Mouse (Mus musculus) embryo, embryonic 11 days (tissue): ENCODE data around the gene Dusp14.

Experiments used
- DNase-seq: peaks from one replicate; pipeline ENCODE4 v3.0.0-alpha.2; 2015

The Dusp14 gene

DNA sequence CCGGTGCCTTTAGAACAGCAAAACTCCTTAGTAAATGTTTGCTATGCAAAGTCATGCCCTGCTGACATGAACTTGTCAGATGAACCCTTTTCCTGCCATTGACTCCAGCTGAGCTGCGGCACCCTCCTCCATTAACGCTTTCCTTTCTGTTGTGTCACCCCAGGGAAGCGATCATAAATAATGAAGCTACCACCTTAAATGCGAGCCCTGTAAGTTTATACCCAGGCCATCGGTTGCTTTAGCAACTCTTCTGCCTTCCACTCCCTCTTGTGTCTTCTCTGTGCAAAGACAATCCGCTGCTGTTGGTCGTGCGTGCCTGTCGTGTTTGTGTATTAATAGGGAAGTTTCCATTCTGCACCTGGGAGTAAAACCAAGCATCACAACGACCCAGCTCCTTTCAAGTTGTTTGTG lies 3.0 kb downstream of the Dusp14 start:
- DNase-seq: peak; percentile 43

DNA sequence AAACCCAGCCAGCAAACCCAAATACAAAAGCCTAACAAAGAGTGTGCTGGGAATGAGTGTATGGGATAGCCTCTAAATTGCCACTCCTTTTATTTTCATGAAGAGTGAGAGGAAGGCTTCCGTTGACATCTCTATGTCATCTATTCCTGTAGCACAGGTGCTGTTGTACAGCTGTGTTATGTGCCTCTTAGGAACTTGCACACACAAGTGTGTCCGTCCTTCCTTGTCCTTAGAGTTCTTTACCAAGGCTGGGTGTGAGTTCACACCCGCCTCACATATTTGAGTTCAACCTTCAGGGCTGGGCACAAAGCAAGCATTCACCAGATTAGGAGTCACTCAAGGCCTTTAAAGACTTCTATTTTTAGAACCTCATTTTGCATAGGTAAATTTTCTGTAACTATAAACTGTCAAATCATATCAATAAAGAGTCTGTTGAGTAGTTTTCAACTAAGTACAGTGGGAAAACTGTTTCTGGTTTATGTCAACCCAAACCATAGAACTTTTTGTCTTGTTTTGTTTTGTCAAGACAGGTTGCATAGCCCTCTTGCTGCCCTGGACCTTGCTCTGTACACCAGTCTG lies 5.3 kb downstream of the Dusp14 start:
- no peak for DNase-seq

DNA sequence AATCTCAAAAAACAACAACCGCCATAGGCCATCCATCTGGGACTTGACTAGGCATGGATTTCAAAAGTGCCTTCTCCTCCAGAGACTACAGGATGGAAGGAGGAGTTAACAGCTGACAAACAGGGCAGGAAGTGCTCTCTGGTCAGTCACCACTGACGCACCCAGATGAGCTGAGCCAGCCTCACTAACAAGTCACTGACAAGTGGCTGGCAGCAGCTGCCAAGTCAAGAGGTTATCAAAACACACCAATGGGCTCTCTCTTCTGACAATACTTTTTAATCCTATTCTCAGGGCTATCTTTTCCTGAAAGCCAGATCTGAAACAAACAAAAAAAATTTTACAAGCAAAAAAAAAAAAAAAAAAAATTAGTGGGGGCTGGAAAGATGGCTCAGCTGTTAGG lies 6.3 kb downstream of the Dusp14 start:
- DNase-seq: peak; percentile 40

GRCm38 (mm10) chr11:84061881-84062280 lies 7.2 kb downstream of the Dusp14 start:
- DNase-seq: no peak

GRCm38 (mm10) chr11:84060635-84061034 lies 8.4 kb downstream of the Dusp14 start:
- DNase-seq: no peak

- no peak for DNase-seq
Observed at GRCm38 (mm10) chr11:84059784-84060183, 9.3 kb downstream of the Dusp14 start.

DNA sequence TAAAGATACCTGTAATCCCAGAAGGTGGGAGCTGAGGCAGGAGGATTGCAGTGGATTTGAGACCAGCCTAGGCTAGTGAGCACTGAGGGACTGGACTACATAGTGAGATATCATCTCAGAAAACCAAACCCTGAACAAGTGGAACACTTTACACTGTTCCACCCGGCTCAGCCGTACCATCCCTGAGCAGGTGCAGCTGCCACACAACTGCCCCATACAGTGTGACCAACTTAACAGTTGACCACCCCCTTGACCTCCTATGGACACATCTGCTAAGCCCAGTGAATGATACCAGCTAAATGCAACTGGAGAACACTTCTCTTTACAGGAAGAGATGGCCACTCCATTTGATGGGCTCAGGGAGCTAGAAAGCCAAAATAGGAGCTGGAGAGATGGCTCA lies 11.6 kb downstream of the Dusp14 start:
- DNase-seq: no peak

GRCm38 (mm10) chr11:84053524-84054163 lies 15.4 kb downstream of the Dusp14 start:
- no peak for DNase-seq

DNA sequence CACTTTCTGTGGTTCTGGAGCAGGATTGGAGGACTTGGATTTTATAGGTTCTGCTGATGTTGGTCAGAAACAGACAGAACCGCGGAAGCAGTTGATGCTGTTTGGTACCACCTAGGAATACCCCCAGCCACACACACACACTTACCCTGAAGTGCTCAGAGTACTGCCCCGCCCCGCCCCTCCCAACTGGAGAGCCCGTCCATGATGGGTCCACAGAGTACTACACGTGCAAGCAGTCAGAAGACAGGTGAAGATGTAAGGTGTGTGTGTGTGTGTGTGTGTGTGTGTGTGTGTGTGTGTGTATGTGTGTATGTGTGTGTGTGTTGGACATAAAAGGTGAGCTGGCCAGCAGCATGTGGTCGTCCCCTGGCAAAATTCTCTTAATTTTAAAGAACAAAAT lies 16.0 kb downstream of the Dusp14 start:
- no peak for DNase-seq

- DNase-seq: no peak
Observed at GRCm38 (mm10) chr11:84048411-84048810, 20.6 kb downstream of the Dusp14 start.

DNA sequence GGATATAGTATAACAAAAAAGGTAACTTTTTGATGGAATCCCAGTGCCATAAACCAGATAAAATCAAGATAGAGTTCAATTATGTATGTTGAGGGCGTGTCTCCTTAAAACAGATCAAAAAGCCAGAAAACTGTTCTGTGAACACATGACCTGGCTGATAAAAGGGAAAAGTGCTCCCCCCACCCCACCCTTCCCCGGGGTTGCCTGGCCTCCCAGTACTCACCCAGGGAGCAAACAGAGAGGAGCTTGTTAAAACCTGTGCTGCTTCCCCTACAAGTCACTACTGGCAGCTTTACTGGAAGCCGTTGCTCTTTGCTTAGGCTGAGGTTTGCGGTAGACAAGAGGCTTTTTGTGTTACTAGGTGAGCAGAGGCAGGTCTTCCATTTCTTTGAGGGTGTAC lies 21.8 kb downstream of the Dusp14 start:
- DNase-seq: no peak

- no peak for DNase-seq
Observed at GRCm38 (mm10) chr11:84044988-84045387, 24.1 kb downstream of the Dusp14 start.

GRCm38 (mm10) chr11:84042808-84043762 lies 26.0 kb downstream of the Dusp14 start:
- peak; percentile 89 for DNase-seq

DNA sequence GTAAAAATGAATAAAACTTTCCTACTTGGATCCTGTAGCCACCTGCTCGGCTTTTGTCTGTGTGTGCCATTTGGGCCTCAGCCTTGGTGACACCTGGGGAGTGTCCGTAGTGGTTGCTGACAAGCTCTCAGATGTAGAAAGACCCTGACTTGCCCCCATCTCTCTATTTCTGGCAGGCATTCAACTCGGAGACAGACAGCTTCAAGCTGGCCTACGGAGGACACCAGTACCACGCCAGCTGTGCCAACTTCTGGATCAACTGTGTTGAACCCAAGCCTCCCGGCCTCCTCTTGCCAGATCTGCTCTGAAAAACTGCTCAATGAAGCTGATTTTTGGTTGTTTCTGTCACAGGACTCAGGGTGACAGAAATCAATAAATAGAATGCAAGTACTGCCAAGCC lies 28.4 kb downstream of the Dusp14 start:
- no peak for DNase-seq

DNA sequence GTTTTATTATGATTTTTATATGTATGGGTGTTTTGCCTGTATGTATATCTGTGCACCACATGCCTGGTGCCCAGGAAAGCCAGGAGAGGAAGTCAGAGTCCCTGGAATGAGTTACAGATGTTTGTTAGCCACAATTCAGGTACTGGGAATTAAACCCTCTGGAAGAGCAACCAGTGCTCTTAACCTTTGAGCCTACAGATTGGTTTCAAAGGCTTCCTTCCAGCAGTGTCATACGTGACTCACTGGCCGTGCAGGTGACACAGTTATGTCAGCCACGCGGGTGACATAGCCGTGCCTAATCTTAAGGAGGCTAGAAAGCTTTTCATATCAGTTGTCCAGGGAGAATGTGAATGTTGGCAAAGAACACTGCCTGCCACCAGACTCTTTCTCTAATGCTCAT lies 35.4 kb downstream of the Dusp14 start:
- DNase-seq: no peak

DNA sequence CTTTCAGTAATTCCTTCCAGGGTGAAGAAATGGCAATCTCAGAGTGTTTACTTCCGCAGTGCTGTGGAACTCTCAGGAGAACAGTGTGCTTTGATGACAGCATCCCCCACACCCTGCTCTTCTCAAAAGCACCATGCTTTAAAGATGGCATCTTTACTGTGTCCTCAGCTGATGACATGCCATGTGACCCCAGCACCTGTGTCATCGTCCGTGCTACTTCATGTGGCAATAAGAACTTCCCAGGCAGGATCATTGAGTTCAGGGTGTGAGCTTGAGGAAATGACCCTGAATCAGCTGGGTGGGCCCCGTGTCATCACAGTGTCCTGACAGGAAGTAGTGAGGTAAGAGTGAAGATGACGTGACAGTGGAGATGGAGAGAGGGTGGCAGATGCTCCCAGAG lies 36.5 kb downstream of the Dusp14 start:
- DNase-seq: no peak

GRCm38 (mm10) chr11:84031971-84032370 lies 37.1 kb downstream of the Dusp14 start:
- peak; percentile 40 for DNase-seq

- DNase-seq: no peak
Observed at GRCm38 (mm10) chr11:84028271-84029028, 40.6 kb downstream of the Dusp14 start.

GRCm38 (mm10) chr11:84027231-84027630 lies 41.8 kb downstream of the Dusp14 start:
- no peak for DNase-seq

- no peak for DNase-seq
Observed at GRCm38 (mm10) chr11:84016810-84017508, 52.1 kb downstream of the Dusp14 start.

- no peak for DNase-seq
Observed at GRCm38 (mm10) chr11:84016147-84016809, 52.8 kb downstream of the Dusp14 start.

DNA sequence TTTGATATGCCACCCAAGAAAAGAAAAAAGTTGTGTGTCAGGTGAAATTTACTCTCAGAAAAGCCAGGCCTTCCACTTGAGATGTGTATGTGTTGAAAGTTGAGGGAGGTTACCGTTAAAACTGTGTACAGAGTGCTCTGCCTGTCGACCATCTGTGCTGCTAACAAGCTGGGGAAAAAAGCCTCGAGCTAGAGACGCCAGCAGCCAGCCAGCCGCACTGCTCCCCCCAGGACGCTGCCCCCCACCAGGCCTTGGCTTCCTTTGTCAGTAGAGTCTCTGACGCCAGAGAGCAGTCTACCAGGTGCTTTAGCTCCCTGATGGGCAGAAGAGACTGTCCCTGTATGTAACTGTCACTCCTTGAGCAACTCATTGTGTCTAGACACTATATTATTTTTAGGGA lies 56.0 kb downstream of the Dusp14 start:
- DNase-seq: peak; percentile 24
